Mouse (Mus musculus) common myeloid progenitor, adult 5-6 weeks (primary cell): ENCODE results near the gene Exoc7. TPM values are rescaled to one million over a fixed set of nuclear protein-coding genes. Genes with fewer than 3 reads are reported as not detected.

ENCODE experiments used
- ATAC-seq: replicated peaks from 2 replicates; pipeline ENCODE4 v1.8.0; 2016; ENCODE audit warnings: low read depth, mild to moderate bottlenecking, moderate TSS enrichment, inconsistent platforms; ENCODE audit not compliant: poor library complexity, severe bottlenecking
- total RNA-seq: library from RNA; stranded (forward); fragments of 200-1000, 187-1606 nt; gene quantifications from 2 replicates; pipeline ENCODE4 v1.2.3, GENCODE M21; 2017

The Exoc7 gene
- total RNA-seq, 1 experiment from 2014 or later = 34.3 TPM

DNA sequence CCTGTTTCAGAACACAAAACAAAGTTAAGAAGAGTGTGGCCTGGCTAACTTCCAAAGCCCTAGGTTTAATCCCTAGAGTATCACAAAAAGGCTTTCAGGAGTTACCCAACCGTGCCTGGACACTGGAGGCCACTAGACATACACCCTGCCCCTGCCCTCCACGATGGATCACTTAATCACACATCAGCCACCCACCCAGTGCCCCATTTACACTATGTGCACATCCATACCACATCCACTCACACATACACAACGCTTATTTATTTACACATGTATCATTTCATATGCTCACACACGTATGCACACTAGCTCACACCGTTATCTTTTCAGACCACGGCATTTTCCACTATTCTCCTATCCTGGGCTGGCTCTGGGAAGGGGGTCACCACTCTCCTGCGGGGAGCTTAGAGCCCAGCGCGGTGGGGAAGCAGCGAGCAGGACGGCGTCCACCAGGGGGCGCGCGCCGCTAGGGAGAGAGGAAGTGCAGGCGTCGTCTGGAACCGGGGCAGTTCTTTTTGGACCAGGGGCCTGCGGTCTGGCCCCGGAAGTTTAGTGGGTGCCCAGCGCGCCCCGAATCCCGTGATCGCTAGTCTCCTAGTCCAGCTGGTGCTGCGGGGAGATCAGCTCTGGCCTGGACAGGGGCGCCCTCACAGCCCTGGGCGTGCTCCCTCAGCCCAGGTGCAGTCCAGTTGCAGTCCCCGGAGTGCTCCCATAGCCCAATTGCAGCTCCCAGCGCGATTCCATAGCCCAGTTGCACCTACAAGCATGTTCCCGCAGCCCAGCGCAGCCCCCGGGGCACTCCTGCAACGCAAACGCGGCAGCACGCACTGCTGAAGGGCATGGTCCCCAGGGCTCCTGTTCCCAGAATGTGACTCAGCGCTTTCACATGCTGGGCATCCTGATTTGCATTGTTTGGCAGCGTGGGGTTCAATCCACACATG, 12.0 kb upstream of the Exoc7 start:
- ATAC-seq = peak; percentile 93

DNA sequence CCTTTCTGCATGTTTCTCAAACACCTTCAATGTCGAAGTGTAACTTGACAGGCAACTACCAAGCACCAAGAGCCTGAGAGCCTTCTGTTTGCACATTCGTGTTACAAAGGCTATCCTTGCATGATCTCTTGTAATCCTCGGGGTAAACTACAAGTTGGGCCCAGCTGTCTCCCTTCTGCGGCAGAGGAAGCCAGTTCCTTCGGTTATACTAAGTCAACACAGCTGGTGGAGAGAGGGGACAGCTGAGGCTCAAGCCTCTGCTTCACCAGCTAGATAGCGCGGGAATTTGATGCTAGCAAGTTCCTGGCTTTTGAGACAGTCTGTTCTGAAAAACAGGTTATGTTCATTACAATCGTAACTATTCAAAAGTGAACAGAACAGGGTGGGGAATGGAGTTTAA, 5.3 kb upstream of the Exoc7 start:
- ATAC-seq = no peak

DNA sequence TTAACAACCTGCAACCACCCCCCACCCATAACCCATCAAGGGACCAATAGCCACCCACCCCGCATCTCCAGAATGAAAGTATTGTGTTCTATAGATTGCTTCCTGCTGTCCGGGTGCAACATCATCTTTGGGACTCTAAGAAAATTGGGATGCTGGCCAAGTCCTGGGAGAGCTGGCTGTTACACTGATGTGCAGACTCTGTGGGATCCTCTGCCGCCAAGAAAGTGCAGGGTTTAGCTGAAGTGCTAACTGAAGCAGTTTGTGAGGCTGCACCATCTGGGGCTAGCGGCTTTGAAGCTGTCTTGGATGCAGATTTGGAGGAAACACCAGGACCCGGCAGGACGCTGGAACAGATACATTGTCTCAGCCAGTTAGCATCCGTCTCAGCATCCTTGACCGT, 4.1 kb upstream of the Exoc7 start:
- no peak for ATAC-seq

DNA sequence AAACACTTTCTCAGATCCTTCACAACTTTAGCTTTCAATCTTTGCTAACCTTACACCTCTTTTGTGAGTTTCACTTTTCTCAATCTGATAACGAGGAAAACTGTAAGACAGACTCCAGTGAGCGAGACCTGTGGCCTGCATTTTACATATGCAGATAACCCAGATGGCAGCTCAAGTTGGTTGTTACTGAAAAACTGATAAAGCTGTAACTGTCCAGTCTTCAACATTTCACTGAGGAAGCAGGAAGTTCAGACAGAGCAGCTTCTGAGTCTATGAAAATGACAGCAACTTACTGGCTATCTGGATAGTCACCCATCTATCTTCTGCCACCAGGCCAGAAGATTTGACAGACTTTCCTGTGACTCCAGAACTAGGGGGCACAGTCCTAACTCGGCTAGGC, 2.6 kb upstream of the Exoc7 start:
- ATAC-seq = peak; percentile 31; the same call in 1 of the 2 replicates

DNA sequence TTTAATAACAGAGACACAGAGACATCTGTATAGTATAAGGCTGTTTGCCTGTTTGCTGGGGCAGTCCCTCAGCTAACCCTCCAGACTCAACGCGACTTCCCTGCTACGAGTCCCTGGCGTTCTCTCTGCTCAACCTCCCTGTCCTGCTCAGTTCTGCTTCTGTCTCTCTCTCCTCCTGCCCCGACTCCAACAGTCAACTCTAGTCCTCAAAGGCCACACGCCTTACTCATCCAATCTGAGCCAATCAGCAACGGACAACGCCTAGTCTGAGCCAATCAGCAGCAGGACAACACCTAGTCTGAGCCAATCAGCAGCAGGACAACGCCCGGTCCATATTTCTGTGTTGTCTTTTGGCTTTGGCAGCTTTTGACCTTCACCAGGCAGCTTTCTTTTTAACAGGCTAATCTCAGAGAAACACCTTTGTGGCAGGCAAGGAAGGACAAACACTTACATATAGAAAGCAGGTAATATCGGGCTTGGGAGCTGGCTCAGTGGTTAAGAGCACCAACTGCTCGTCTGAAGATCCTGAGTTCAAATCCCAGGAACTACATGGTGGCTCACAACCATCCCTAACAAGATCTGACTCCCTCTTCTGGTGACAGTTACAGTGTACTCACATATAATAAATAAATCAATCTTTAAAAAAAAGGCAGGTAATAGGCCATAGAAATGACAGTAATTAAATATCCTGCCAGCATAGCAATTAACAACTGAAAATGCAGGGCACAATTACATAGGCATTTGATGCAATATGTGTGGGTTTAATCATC, 914 bp upstream of the Exoc7 start:
- ATAC-seq = no peak

DNA sequence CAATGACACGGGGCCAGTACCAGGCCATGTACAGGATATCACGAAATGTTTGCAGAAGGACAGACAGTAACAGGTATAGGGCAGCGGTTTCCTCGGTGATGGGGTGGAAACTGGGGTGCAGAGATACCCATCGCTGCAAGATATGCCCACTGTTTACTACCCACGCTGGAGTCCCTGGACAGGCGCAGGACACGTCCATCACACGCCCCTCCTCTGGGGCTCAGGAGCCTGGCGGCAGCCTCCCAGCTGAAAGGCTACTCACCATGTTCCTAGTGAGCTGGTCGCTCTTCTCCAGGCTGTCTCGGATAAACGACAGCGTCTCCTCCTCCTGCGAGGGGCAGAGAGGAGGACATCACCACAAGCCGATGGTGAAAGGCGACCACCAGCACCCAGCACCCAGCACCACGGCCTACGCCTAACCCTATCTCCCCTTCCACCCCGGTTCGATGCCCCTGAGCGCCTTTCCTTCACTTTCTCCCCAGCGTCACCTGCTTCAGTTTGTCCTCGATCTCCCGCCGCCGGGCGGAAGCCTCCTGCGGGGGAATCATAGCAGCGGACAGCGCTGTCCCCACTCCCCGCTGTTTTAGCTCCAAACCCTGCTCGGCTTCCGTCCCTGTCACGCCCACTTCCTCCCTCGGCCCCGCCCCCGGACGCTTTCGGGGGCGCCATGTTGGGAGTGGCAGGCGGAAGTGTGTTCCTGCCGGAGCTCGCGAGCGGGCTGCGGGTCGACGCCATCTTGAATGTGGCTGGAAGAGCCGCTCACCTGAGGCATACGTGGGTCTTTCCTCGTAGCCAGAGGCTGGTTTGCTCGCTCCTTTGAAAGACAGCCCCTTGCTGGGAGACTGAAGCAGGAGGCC, 679 bp downstream of the Exoc7 start:
- ATAC-seq = peak; percentile 97

DNA sequence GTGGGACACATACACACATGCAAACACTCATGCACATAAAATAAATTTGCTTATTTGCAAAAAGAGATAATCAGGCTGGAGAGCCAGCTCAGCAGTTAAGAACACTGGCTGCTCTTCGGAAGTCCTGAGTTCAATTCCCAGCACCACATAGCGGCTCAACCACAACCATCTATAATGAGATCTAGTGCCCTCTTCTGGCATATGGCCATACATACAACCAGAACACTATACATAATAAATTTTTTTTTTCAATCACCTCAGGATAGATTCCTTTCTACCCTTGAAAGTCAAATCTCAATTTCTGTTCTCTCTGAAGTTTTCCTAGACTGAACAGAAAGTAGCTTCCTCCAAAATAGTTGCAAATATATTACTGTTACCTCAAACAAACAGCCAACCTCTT, 1.6 kb downstream of the Exoc7 start:
- no peak for ATAC-seq

DNA sequence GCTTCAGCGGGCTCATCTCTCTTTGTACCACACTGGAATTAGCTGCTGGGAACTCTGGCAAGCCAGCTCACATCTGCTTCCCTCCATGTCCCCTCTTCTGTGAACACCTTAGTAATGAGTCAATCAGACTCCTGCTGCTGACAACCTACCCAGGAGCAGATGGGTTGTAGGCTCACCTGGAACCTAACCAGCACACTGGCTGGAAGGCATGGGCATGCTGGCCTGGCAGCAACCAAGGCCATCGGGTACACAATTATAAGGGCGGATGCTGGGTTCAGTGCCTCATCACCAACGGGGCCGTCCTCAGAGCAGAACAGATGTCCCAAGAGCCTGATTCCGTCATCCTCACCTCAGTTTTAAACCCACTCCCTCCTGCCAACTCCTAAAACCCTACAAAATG, 8.4 kb downstream of the Exoc7 start:
- no peak for ATAC-seq

DNA sequence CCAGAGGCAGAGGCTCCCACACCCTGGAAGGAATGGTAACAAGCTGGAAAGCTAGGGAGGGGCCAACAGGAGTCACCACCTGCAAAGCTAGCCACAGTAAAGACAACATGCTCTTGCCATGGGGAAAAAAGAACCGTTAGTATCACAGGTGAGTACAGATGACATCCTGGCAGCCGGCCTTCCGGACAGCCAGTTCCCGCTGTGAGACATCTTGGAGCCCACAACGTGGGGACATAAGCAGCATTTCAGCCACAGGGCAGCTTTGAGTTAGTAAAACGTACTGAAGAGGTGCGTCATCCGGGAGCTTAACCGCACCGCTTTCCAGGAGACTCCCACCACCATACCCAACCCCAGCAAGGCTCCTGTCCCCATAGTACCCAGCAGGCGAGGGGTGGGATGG, 8.8 kb downstream of the Exoc7 start:
- ATAC-seq = no peak

DNA sequence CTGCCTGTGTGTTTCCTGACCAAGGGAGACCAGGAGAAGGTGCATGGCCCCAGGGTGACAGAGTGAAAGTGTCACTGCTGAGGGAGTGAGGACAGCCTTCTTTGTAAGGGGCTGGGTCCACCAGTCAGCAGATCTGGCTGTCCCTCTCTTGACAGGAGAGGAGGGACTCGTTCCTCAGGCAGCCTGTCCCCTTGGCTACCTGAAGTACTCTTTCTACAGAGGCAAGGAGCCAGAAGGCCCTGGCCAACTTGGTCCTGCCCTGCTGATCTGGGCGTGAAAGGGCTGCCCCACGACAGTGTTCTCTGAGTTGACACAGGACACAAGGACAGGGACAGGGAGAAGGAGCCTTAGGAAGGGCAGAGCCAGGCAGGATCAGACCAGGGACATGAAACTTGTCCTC, 10.0 kb downstream of the Exoc7 start:
- no peak for ATAC-seq

DNA sequence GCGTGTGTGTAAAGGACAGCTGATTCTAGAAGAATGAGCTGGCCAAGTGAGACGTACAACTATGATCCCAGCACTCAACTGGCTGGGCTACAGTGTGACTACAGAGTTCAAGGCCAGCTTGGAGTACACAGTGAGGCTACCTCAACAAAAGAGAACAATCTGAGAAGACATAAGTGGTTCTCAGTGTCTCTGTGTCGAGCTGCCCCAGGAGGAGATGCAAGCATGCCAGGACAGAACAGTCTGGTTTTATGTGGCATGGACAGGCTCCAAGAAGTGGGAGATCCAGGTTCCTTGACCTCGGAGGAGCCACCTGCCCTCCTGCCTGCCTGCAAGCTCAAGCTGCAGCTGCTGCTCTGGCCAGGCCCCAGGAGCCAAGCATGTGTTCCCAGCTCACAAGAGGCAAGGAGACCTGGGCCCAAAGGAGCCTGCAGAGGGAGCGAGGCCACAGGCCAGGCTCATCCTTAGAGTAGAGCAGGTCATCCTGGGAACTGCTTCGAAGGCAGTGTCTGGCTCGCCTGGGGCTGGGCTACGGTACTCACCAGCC, 10.8 kb downstream of the Exoc7 start:
- ATAC-seq = no peak

DNA sequence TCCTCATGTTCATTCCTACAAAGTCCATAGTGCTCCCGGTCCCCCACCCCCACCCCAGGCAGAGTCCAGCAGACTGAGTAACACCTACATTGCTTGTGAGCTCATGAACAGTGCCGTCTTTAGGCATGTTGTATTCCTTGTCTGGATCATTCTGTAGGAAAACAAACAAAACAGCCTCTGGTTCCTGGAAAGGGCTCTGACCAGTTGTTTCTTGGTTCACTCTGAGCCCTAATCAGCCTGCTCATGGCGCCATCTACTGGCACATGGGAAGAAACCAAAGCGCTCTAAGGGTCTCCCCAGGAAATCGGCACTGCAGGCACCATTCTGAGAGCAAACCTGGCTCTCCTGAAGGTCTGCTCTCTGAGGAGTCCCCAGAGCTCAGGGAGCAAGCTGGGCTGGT, 12.7 kb downstream of the Exoc7 start:
- peak; percentile 78 for ATAC-seq

DNA sequence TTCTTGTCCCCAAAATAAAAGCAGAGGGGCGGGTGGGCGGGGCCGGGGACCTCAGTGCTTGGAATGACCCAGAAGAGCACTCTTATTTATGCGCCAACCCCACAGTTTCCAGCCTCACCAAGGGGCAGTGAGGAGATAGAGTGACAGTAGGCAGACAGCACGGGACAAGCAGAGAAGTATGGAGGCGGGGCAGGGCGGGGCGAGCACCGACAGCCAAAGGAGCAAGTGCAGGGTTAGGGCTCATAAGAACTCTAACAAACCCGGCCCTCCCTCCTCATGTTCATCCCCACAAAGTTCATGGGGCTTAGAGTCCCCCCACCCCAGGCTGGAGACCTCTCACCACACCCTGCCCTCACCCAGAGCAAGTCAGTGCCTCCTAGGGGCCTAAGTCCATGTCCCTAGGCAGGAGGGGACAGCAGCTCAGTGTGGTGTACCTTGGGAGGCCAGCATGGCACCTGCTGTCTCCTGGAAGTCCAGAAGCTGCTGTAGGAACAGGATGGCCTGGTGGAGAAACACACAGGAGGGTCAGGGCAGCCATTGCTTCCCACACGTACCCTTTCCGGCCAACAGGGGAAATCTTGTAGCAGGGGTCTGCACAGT, 13.4 kb downstream of the Exoc7 start:
- no peak for ATAC-seq

DNA sequence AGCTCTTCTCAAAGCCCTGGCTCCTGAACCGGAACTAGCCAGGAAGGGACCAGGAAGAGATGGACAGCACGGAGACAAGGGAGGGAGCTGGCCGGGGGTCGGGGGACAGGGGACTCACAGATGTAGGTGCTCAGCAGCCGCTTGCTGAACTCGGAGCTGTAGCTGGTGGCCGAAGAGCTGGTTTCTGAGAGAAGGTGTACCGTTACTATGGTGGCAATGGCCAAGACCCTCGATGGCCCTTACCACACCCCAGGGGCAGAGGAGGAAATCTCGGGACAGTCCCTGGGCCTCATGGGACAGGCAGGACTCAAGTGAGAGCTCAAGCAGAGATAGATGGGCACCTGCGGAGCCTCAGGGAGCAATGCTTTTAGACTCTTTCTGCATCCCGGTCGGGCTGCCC, 14.6 kb downstream of the Exoc7 start:
- no peak for ATAC-seq

DNA sequence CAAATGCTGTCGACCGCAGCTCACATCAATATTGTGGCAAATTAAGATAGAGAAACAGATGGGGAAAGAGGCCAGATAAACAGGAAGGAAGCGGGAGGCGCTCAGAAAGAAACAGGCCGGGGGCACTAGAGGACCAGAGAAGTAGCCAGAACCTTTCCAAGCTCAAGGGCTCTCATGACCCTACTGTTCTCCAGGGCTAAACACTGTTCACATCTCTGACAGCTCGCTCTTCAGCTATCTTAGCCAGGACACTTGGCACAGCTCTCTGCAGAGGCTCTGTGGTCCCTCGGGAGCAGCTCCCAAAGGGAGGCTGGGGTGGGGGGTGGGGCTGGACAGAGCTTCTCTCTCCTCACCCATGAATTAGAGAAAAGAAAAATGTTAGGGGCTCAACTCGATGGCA, 16.5 kb downstream of the Exoc7 start:
- no peak for ATAC-seq

DNA sequence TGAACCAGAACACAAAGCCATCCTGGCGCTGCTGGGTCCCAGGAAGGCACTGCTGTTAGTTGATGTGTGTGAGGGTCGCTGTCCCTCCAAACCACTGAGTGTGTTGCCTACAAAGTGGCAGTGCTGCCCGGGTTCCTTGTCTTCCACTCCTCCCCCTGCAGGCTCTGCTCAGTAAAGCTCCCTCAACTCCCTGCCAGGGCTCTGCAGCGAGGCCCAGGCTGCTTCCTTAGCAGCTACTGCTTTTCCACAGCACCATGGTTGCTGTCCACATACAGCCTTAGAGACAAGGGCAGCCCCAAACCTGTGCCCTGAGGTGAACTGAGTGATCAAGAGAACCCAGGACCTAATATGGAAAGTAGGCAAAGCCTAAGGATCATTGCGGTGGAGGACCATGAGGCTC, 19.7 kb downstream of the Exoc7 start:
- ATAC-seq = no peak

DNA sequence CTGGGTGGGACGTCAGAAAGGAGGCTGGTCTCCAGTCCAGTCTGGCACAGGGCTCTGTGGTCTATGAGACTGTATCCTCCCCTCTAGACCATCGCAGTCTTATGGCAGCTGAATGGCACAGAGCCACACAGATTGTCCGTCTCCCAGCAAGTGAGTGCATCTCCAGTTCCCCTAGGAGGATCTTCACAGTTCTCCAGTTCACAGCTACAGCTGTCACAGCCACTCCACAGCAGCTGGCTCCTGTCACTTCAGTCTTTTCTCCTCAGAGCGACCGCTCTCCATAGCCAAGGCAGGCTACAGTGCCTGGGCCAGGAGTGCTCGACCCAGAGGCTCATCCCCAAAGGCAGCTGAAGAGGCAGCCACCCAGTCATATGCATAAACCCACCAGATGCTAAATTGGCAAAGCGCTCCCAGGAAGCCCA, 21.3 kb downstream of the Exoc7 start:
- no peak for ATAC-seq

DNA sequence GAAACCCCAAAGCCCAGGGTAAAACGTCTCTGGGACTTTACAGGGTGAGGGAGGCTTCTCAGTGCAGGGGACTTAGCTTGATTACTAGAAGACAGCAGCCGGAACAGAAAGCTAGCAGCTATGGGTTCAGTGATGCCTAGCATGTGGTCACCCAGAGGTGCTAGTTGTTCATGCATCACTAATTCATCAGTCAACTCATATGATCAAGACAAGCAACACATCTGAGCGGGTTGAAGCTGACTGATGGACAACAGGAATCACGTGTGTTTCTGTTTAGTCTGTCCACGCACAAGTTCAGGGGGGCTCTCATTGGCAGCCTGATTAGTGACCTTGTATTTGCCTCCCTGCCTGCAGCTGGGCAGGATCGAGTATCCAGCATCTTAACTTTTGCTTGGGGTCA, 23.1 kb downstream of the Exoc7 start:
- ATAC-seq = no peak

DNA sequence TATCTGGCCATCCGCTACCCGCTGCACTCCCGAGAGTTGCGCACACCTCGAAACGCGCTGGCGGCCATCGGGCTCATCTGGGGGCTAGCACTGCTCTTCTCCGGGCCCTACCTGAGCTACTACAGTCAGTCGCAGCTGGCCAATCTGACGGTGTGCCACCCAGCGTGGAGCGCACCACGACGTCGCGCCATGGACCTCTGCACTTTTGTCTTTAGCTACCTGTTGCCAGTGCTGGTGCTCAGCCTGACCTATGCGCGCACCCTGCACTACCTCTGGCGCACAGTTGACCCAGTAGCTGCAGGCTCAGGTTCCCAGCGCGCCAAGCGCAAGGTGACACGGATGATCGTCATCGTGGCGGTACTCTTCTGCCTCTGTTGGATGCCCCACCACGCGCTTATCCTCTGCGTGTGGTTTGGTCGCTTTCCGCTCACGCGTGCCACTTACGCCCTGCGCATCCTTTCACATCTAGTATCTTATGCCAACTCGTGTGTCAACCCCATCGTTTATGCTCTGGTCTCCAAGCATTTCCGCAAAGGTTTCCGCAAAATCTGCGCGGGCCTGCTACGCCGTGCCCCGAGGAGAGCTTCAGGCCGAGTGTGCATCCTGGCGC, 24.0 kb downstream of the Exoc7 start:
- peak; percentile 22; the same call in 1 of the 2 replicates for ATAC-seq
